Mouse (Mus musculus): ENCODE data around the gene Il17f. TPM values are rescaled to one million over a fixed set of nuclear protein-coding genes. Genes with fewer than 3 reads are reported as not detected.

Gene Il17f
- polyA plus RNA-seq, 1 experiment from 2014 or later = 0.16 TPM

- no peak for DNase-seq (ENCODE audit: extremely low spot score, low spot score)
- H3K9me3 ChIP-seq = no peaks in the 10 kb centered on the region
- no peaks in the 10 kb centered on the region for H3K36me3 ChIP-seq (replicated peaks)
- H3K27me3 ChIP-seq (ENCODE audit: poor library complexity, severe bottlenecking) = no peaks in the 10 kb centered on the region
- H3K27ac ChIP-seq = no peak overlapping the region
- 75% methylated on average over 4 of the region's 4 CpGs for WGBS
- no peak overlapping the region for H3K4me3 ChIP-seq
- H3K4me1 ChIP-seq = peaks cover 10% of the 10 kb centered on the region
These were observed 29.0 kb downstream of the Il17f start for GRCm38 (mm10) chr1:20761411-20761810.

GRCm38 (mm10) chr1:20760331-20760730 is 30.1 kb downstream of the Il17f start:
- Histone ChIP-seq H3K4me1 (peaks cover 10% of the 10 kb centered on the region), H3K4me3 (no peak overlapping the region), H3K36me3 (replicated peaks) (no peaks in the 10 kb centered on the region), H3K27ac (no peak overlapping the region), H3K27me3 (ENCODE audit: poor library complexity, severe bottlenecking) (no peaks in the 10 kb centered on the region), H3K9me3 (no peaks in the 10 kb centered on the region)
- WGBS = 88% methylated on average over 5 of the region's 5 CpGs
- no peak for DNase-seq (ENCODE audit: extremely low spot score, low spot score)

GRCm38 (mm10) chr1:20759799-20760198 is 30.6 kb downstream of the Il17f start:
- peaks cover 10% of the 10 kb centered on the region for H3K4me1 ChIP-seq
- 88% methylated on average over 10 of the region's 10 CpGs for WGBS
- H3K27ac ChIP-seq = no peak overlapping the region
- H3K9me3 ChIP-seq = no peaks in the 10 kb centered on the region
- H3K36me3 ChIP-seq (replicated peaks) = no peaks in the 10 kb centered on the region
- no peaks in the 10 kb centered on the region for H3K27me3 ChIP-seq (ENCODE audit: poor library complexity, severe bottlenecking)
- H3K4me3 ChIP-seq = no peak overlapping the region
- no peak for DNase-seq (ENCODE audit: extremely low spot score, low spot score)

GRCm38 (mm10) chr1:20757586-20757985 is 32.8 kb downstream of the Il17f start:
- Histone ChIP-seq H3K27ac (no peak overlapping the region), H3K36me3 (replicated peaks) (no peaks in the 10 kb centered on the region), H3K9me3 (no peaks in the 10 kb centered on the region), H3K4me1 (peaks cover 10% of the 10 kb centered on the region), H3K4me3 (no peak overlapping the region), H3K27me3 (ENCODE audit: poor library complexity, severe bottlenecking) (no peaks in the 10 kb centered on the region)
- WGBS = 88% methylated on average over 3 of the region's 3 CpGs
- no peak for DNase-seq (ENCODE audit: extremely low spot score, low spot score)

GRCm38 (mm10) chr1:20754439-20754838 is 36.0 kb downstream of the Il17f start:
- H3K9me3 ChIP-seq = no peaks in the 10 kb centered on the region
- no peaks in the 10 kb centered on the region for H3K36me3 ChIP-seq (replicated peaks)
- DNase-seq (ENCODE audit: extremely low spot score, low spot score) = no peak
- WGBS = 90% methylated on average over 10 of the region's 10 CpGs
- no peaks in the 10 kb centered on the region for H3K27me3 ChIP-seq (ENCODE audit: poor library complexity, severe bottlenecking)
- no peaks in the 10 kb centered on the region for H3K4me1 ChIP-seq
- H3K4me3 ChIP-seq = no peak overlapping the region
- H3K27ac ChIP-seq = no peak overlapping the region

- no peak overlapping the region for H3K27ac ChIP-seq
- no peak for DNase-seq (ENCODE audit: extremely low spot score, low spot score)
- H3K9me3 ChIP-seq = no peaks in the 10 kb centered on the region
- no peaks in the 10 kb centered on the region; the same call in 1 of the 2 replicates for H3K27me3 ChIP-seq (ENCODE audit: poor library complexity, severe bottlenecking)
- 0 out of 2 replicates have a peak, but pooled peaks cover 3% of the 10 kb centered on the region for H3K4me1 ChIP-seq
- no peak overlapping the region for H3K4me3 ChIP-seq
- no peaks in the 10 kb centered on the region for H3K36me3 ChIP-seq (replicated peaks)
- WGBS = 84% methylated on average over 3 of the region's 3 CpGs
These were observed 49.9 kb downstream of the Il17f start for GRCm38 (mm10) chr1:20740496-20740998.

- H3K9me3 ChIP-seq = no peaks in the 10 kb centered on the region
- 0 out of 2 replicates have a peak, but pooled peaks cover 2% of the 10 kb centered on the region for H3K4me1 ChIP-seq
- H3K27ac ChIP-seq = no peak overlapping the region
- WGBS = 90% methylated on average over 2 of the region's 2 CpGs
- no peak for DNase-seq (ENCODE audit: extremely low spot score, low spot score)
- H3K27me3 ChIP-seq (ENCODE audit: poor library complexity, severe bottlenecking) = no peaks in the 10 kb centered on the region
- no peak overlapping the region for H3K4me3 ChIP-seq
- no peaks in the 10 kb centered on the region for H3K36me3 ChIP-seq (replicated peaks)
These were observed 51.9 kb downstream of the Il17f start for GRCm38 (mm10) chr1:20738483-20738882.

- WGBS = 89% methylated on average over 4 of the region's 4 CpGs
- no peaks in the 10 kb centered on the region for H3K9me3 ChIP-seq
- no peak overlapping the region for H3K27ac ChIP-seq
- H3K36me3 ChIP-seq (replicated peaks) = no peaks in the 10 kb centered on the region
- H3K4me1 ChIP-seq = 0 out of 2 replicates have a peak, but pooled peaks cover 3% of the 10 kb centered on the region
- no peak for DNase-seq (ENCODE audit: extremely low spot score, low spot score)
- H3K27me3 ChIP-seq (ENCODE audit: poor library complexity, severe bottlenecking) = no peaks in the 10 kb centered on the region
- H3K4me3 ChIP-seq = no peak overlapping the region
These were observed 53.8 kb downstream of the Il17f start for GRCm38 (mm10) chr1:20736572-20736971.

- Histone ChIP-seq H3K4me1 (0 out of 2 replicates have a peak, but pooled peaks cover 3% of the 10 kb centered on the region), H3K9me3 (peaks cover 10% of the 10 kb centered on the region; the same call in 1 of the 2 replicates), H3K27me3 (ENCODE audit: poor library complexity, severe bottlenecking) (no peaks in the 10 kb centered on the region), H3K27ac (no peak within 1 kb of the TSS), H3K36me3 (replicated peaks) (no peaks in the 10 kb centered on the region), H3K4me3 (no peak within 1 kb of the TSS)
- WGBS = 94% methylated on average over 10 of the region's 10 CpGs
- no peak for DNase-seq (ENCODE audit: extremely low spot score, low spot score)
These were observed 59.5 kb downstream of the Il17f start, which contains the start of gene Il17a for GRCm38 (mm10) chr1:20730903-20731302. TSS of gene Il17a (plus strand) at chr1:20730905.

Other genes with a start within 250 kb of the Il17f start
- not detected in 2 replicates for gene Pkhd1, start 172.6 kb downstream of the Il17f start, polyA plus RNA-seq (2016; fragmentation: Nextera tagmentation; extraction: Ambion mirVana)
- not detected in 2 replicates for gene Il17a, start 59.7 kb downstream of the Il17f start, polyA plus RNA-seq (2016; fragmentation: Nextera tagmentation; extraction: Ambion mirVana)
- 310 and 324 TPM in 2 replicates for gene Mcm3, start 29.7 kb upstream of the Il17f start, polyA plus RNA-seq (2016; fragmentation: Nextera tagmentation; extraction: Ambion mirVana)
- gene Paqr8, start 100.0 kb upstream of the Il17f start, polyA plus RNA-seq (2016; fragmentation: Nextera tagmentation; extraction: Ambion mirVana) = 5.5 and 5.6 TPM in 2 replicates
- gene Efhc1, start 161.0 kb upstream of the Il17f start, polyA plus RNA-seq (2016; fragmentation: Nextera tagmentation; extraction: Ambion mirVana) = 1.3 and 2.1 TPM in 2 replicates